Mouse (Mus musculus): ENCODE data around the gene Tmem255a. TPM values are rescaled to one million over a fixed set of nuclear protein-coding genes. Genes with fewer than 3 reads are reported as not detected.
"Not testable (repeated sequence)": the region's sequence is repeated elsewhere in the genome, so short reads cannot be mapped to it uniquely, and the experiment has no call there.

Tmem255a gene
- polyA plus RNA-seq, 1 experiment, result 1.3 TPM

DNA sequence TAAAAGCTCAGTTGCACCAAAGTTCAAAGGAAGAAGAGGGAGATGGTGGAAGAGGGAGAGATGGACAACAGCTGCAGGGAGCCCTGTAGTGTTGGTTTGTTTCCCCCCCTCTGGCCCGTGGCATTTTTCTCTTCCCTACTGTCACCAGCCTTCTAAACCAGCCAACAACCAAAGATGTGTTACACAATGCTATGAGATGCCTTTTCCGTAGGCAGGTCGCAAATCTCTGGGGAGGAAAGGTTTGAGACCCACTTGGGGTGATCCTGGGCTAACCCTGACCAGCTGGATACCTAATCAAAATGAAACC lies 61.8 kb downstream of the Tmem255a start:
- H3K27ac ChIP-seq (ENCODE audit: insufficient read depth, low read length), result no peak overlapping the region
- DNase-seq (ENCODE audit: low read depth in 1 of 2, low spot score in 2 of 2), result no peak
- WGBS, result 21% methylated on average over 3 of the region's 3 CpGs
- peaks cover 1% of the 10 kb centered on the region; the same call in 1 of the 2 replicates for H3K36me3 ChIP-seq (ENCODE audit: control insufficient read depth, insufficient read depth, low read length)
- peak overlapping the region; percentile 85 for H3K4me3 ChIP-seq (ENCODE audit: extremely low read depth, insufficient read depth, insufficient read length)
- H3K4me1 ChIP-seq (ENCODE audit: control insufficient read depth, insufficient read depth, insufficient read length), result no peaks in the 10 kb centered on the region
- TF ChIP-seq POLR2A (IDR thresholded peaks at IDR 0.05; ENCODE audit: low read depth, low read length) (no peak), CTCF (IDR thresholded peaks at IDR 0.05; ENCODE audit: extremely low read depth, insufficient read depth, insufficient read length, insufficient replicate concordance) (no peak)
- H3K27me3 ChIP-seq (ENCODE audit: control insufficient read depth, insufficient read depth, low read length), result no peaks in the 10 kb centered on the region

DNA sequence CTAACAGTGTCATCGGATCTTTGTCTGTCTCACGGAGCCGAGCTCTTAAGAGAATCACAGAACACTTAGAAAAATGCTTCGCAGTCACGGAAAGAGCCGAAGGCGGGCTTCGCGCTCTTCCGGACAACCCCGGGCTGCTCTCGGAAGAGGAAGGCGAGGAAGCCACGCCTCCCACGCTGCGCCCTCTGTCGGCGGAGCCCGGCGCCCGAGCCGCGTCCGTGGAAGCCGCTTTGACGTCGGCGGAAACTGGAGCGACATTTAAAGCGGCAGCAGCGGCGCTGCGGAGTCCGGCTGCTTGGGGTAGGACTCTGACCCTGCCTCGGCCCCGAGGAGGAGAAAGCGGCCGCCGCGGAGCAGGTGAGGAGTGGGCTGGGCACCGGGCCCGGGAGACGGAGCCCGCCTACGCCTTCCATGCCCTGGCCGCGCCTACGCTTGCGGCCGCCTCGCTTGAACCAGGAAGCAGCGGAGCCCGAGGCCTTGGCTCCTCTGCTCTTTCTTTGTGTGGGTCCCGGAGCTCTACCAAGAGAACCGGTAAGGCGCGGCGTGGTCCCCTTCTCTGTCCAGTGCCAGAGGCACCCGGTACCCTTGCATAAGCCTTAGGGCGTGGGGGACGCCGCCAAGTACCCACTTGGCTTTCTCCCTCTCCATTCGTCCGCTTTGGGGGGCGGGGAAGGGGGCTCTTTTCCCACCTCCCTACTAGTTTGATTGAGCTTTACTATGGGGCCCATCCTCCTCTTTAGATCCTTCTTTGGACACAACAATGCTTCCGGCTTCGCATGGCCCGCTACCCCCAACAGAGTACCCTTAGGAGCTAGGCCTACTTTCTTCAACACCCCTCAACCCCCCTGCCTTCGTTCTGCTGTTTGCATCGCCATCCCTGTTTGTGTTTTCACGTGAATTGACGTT lies 62.4 kb downstream of the Tmem255a start, which contains the start of gene Zbtb33:
Zbtb33 (plus strand) TSS at position 242 of the 906 bp plus-strand sequence.
- Histone ChIP-seq H3K4me1 (ENCODE audit: control insufficient read depth, insufficient read depth, insufficient read length) (no peaks in the 10 kb centered on the region), H3K27ac (ENCODE audit: insufficient read depth, low read length) (peak within 1 kb of the TSS; percentile 89), H3K4me3 (ENCODE audit: extremely low read depth, insufficient read depth, insufficient read length) (peak within 1 kb of the TSS; percentile 85), H3K27me3 (ENCODE audit: control insufficient read depth, insufficient read depth, low read length) (no peaks in the 10 kb centered on the region), H3K36me3 (ENCODE audit: control insufficient read depth, insufficient read depth, low read length) (peaks cover 1% of the 10 kb centered on the region; the same call in 1 of the 2 replicates)
- whole genome bisulfite sequencing, result 32% methylated on average over 72 of the region's 72 CpGs
- DNase-seq (ENCODE audit: low read depth in 1 of 2, low spot score in 2 of 2), result peak; percentile 70 to 84
- TF ChIP-seq CTCF (IDR thresholded peaks at IDR 0.05; ENCODE audit: extremely low read depth, insufficient read depth, insufficient read length, insufficient replicate concordance) (peak; percentile 68), POLR2A (IDR thresholded peaks at IDR 0.05; ENCODE audit: low read depth, low read length) (no peak; the same call in 1 of the 2 replicates)

DNA sequence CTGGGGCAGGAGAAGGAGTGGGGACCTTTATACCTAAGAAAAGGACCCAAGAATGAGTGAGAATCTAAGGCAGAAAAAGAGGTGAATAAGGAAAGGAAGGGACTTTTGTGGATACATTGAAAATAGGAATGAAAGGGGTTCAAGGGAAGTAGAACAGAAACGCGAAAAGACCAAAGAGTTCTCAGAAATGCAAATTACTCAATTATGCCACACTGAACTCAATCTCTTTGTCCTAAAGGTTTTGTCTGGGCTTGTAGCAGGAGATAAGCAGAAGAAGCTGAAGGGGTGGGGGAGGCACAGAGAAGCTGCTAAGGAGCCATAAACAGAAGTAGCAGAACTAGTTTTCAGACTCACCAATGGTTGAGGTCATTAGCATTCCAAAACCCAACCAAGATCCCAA lies 66.7 kb downstream of the Tmem255a start:
- TF ChIP-seq POLR2A (IDR thresholded peaks at IDR 0.05; ENCODE audit: low read depth, low read length) (no peak), CTCF (IDR thresholded peaks at IDR 0.05; ENCODE audit: extremely low read depth, insufficient read depth, insufficient read length, insufficient replicate concordance) (no peak)
- H3K4me3 ChIP-seq (ENCODE audit: extremely low read depth, insufficient read depth, insufficient read length), result no peak overlapping the region
- no peaks in the 10 kb centered on the region for H3K4me1 ChIP-seq (ENCODE audit: control insufficient read depth, insufficient read depth, insufficient read length)
- no peaks in the 10 kb centered on the region for H3K36me3 ChIP-seq (ENCODE audit: control insufficient read depth, insufficient read depth, low read length)
- 33% methylated on average over 2 of the region's 2 CpGs for WGBS
- DNase-seq (ENCODE audit: low read depth in 1 of 2, low spot score in 2 of 2), result no peak
- H3K27ac ChIP-seq (ENCODE audit: insufficient read depth, low read length), result no peak overlapping the region
- H3K27me3 ChIP-seq (ENCODE audit: control insufficient read depth, insufficient read depth, low read length), result no peaks in the 10 kb centered on the region

DNA sequence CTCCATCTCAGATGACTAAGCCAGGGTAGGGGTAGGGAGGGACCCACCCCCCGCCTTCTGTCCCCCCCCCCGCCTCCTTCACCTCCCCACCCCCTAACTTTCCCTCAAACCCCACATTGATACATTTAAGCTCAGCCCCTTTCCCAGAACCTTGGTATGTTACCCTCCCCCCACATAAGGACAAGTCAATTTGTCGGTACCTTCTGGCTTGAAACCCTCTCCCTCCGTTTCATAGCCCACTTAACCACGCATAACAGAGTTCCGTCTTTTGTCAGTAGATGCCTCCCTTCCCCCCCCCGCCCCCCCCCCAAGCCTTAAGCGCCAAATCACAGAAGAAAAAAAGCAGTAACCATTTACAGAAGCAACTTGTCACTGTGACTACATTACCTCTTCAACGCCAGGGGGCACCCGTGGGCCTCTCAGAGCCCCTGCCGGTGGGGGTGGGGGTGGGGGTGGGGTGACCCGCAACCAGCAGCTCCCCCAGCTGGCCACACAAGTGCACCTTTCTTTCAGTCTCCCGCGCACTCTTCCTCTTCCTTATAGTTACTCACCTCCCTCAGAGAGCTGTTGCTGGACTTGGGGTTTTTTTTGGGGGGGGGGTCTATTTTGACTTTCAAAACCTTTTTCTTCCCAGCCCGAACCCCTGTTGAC lies 70.5 kb downstream of the Tmem255a start:
- TF ChIP-seq CTCF (IDR thresholded peaks at IDR 0.05; ENCODE audit: extremely low read depth, insufficient read depth, insufficient read length, insufficient replicate concordance) (no peak), POLR2A (IDR thresholded peaks at IDR 0.05; ENCODE audit: low read depth, low read length) (no peak)
- no peaks in the 10 kb centered on the region for H3K4me1 ChIP-seq (ENCODE audit: control insufficient read depth, insufficient read depth, insufficient read length)
- WGBS, result 19% methylated on average over 15 of the region's 15 CpGs
- H3K4me3 ChIP-seq (ENCODE audit: extremely low read depth, insufficient read depth, insufficient read length), result no peak overlapping the region
- H3K27me3 ChIP-seq (ENCODE audit: control insufficient read depth, insufficient read depth, low read length), result no peaks in the 10 kb centered on the region
- no peak overlapping the region for H3K27ac ChIP-seq (ENCODE audit: insufficient read depth, low read length)
- DNase-seq (ENCODE audit: low read depth in 1 of 2, low spot score in 2 of 2), result peak; percentile 59 to 65
- no peaks in the 10 kb centered on the region for H3K36me3 ChIP-seq (ENCODE audit: control insufficient read depth, insufficient read depth, low read length)

DNA sequence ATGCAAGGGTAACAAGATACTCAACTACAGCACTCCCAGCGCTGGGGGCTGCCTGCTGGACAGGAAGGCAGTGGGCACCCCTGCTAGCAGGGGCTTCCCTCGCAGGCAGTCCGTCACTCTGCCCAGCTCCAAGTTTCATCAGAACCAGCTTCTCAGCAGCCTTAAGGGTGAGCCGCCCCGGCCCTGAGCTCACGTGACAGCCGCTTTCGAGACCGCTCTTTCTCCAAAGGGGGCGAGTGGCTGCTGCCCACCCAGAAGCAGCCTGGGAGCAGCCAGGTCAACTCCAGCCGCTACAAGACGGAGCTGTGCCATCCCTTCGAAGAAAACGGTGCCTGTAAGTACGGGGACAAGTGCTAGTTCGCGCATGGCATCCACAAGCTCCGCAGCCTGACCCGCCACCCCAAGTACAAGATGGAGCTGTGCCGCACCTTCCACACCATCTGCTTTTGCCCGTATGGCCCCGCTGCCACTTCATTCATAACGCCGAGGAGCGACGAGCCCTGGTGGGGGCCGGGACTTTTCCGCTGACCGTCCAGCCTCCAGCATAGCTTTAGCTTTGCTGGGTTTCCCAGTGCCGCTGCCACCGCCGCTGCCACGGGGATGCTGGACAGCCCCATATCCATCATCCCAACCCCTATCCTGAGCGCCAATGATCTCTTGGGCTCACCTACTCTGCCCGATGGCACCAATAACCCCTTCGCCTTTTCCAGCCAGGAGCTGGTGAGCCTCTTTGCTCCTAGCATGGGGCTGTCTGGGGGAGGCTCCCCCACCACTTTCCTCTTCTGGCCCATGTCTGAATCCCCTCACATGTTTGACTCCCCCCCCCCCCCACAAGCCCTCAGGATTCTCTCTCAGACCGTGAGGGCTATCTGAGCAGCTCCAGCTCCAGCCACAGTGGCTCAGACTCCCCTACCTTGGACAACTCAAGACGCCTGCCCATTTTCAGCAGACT lies 71.3 kb downstream of the Tmem255a start:
- Histone ChIP-seq H3K27me3 (ENCODE audit: control insufficient read depth, insufficient read depth, low read length) (no peaks in the 10 kb centered on the region), H3K27ac (ENCODE audit: insufficient read depth, low read length) (no peak overlapping the region), H3K4me3 (ENCODE audit: extremely low read depth, insufficient read depth, insufficient read length) (peak overlapping the region; percentile 59), H3K4me1 (ENCODE audit: control insufficient read depth, insufficient read depth, insufficient read length) (no peaks in the 10 kb centered on the region), H3K36me3 (ENCODE audit: control insufficient read depth, insufficient read depth, low read length) (no peaks in the 10 kb centered on the region)
- WGBS, result 30% methylated on average over 38 of the region's 38 CpGs
- TF ChIP-seq POLR2A (IDR thresholded peaks at IDR 0.05; ENCODE audit: low read depth, low read length), result no peak
- TF ChIP-seq CTCF (IDR thresholded peaks at IDR 0.05; ENCODE audit: extremely low read depth, insufficient read depth, insufficient read length, insufficient replicate concordance), result no peak
- DNase-seq (ENCODE audit: low read depth in 1 of 2, low spot score in 2 of 2), result peak in 1 of 2 experiments; percentile 5

DNA sequence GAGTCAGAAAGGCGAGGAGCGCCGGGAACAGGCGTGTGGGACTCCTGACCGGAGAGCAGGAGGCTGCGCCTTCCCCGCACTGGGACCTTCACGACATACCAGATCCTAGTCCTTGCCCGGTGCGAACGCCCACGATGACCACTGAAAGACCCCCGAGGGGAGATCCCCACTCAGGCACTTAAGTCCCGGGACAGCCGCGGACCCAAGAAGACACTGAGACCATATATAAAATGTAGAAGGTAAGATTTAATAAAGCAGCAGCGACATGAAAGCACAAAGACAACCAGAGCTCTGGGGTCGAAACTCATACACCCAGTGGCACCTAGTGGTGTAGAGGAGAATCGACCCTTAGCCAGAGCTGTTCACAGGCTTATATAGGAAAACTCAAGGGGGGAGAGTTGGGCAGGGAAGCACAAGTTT lies 72.3 kb downstream of the Tmem255a start:
- 42% methylated on average over 19 of the region's 19 CpGs for WGBS
- DNase-seq (ENCODE audit: low read depth in 1 of 2, low spot score in 2 of 2), result peak in 1 of 2 experiments; percentile 50
- not testable (repeated sequence) for H3K27ac ChIP-seq (ENCODE audit: insufficient read depth, low read length); H3K27me3 ChIP-seq (ENCODE audit: control insufficient read depth, insufficient read depth, low read length); H3K4me1 ChIP-seq (ENCODE audit: control insufficient read depth, insufficient read depth, insufficient read length); H3K36me3 ChIP-seq (ENCODE audit: control insufficient read depth, insufficient read depth, low read length)
- H3K4me3 ChIP-seq (ENCODE audit: extremely low read depth, insufficient read depth, insufficient read length), result peak overlapping the region; percentile 13; the same call in 1 of the 2 replicates

All from spleen, adult 2 months (tissue).